Mouse (Mus musculus): ENCODE measurements at regions not wholly inside any gene's neighbourhood (a gene's known extent, or its start where the extent isn't known, plus 50 kb on each side); places are given as distances from the start of the nearest gene placed in this dataset.

- H3K4me3 ChIP-seq (ENCODE audit: low read length) = no peak overlapping the region
- 77% methylated on average over 9 of the region's 9 CpGs for WGBS
- no peaks in the 10 kb centered on the region for H3K27me3 ChIP-seq (ENCODE audit: control insufficient read depth, insufficient read depth, low read depth, low read length)
- no peak overlapping the region for H3K4me2 ChIP-seq (ENCODE audit: low read depth, low read length)
- no peaks in the 10 kb centered on the region for H3K36me3 ChIP-seq (ENCODE audit: control insufficient read depth, insufficient read depth, low read length)
- H3K9me3 ChIP-seq (ENCODE audit: control insufficient read depth, low read length) = no peaks in the 10 kb centered on the region
- H3K9ac ChIP-seq (ENCODE audit: low read length) = no peak overlapping the region
- no peak overlapping the region for H3K27ac ChIP-seq (ENCODE audit: low read length)
- no peak for ATAC-seq (ENCODE audit: low read depth)
- H3K4me1 ChIP-seq (replicated peaks; ENCODE audit: control insufficient read depth, insufficient read depth, low read length) = no peaks in the 10 kb centered on the region
Observed at GRCm38 (mm10) chr5:73948031-73948899, 120.0 kb downstream of the Usp46 start.
